Mouse (Mus musculus) brain, embryonic 14.5 days (tissue): ENCODE data around the gene Casq2. TPM values are rescaled to one million over a fixed set of nuclear protein-coding genes. Genes with fewer than 3 reads are reported as not detected.

ENCODE experiments used
- DNase-seq: peaks from one replicate; pipeline ENCODE4 v3.0.0-alpha.2; 2011; ENCODE audit warnings: low read depth
- CTCF ChIP-seq: fragments of 200-500 bp; IDR thresholded peaks from 2 replicates; pipeline ENCODE4 v1.5.1; 2012; ENCODE audit warnings: inconsistent platforms, mild to moderate bottlenecking, moderate library complexity, borderline replicate concordance; ENCODE audit not compliant: insufficient read depth, insufficient read length; ENCODE audit errors: extremely low read depth
- POLR2A ChIP-seq: fragments of 200-500 bp; IDR thresholded peaks from 2 replicates; pipeline ENCODE4 v1.6.1; 2012; ENCODE audit warnings: mild to moderate bottlenecking, inconsistent platforms, borderline replicate concordance; ENCODE audit not compliant: poor library complexity, insufficient read depth, insufficient read length, severe bottlenecking; ENCODE audit errors: extremely low read depth
- polyA plus RNA-seq: library from polyadenylated mRNA; depleted of rRNA; stranded (reverse); fragments of >200 nt; gene quantifications from 2 replicates; pipeline ENCODE4 v1.2.3, GENCODE M21; 2012; rRNA removed

Casq2 gene
- polyA plus RNA-seq, 1 experiment, result 1.3 TPM

GRCm38 (mm10) chr3:102193488-102194290 is 107.5 kb downstream of the Casq2 start:
- peak; percentile 45 for DNase-seq
- TF ChIP-seq CTCF (no peak), POLR2A (no peak)

GRCm38 (mm10) chr3:102194291-102195051 is 108.3 kb downstream of the Casq2 start:
- no peak for TF ChIP-seq POLR2A
- TF ChIP-seq CTCF, result peak; percentile 16; the same call in 1 of the 2 replicates
- DNase-seq, result peak; percentile 72

- no peak for DNase-seq
- TF ChIP-seq CTCF (no peak), POLR2A (no peak)
These were observed 109.5 kb downstream of the Casq2 start for GRCm38 (mm10) chr3:102195762-102196161.

Other genes starting within 250 kb of the Casq2 start
- gene Mab21l3, start 237.5 kb upstream of the Casq2 start, polyA plus RNA-seq, result 0.51 and 0.55 TPM in 2 replicates
- gene Slc22a15, start 162.0 kb upstream of the Casq2 start, polyA plus RNA-seq, result 11.5 and 15.9 TPM in 2 replicates
- 32.5 and 40.8 TPM in 2 replicates for gene Nhlh2, start 76.3 kb upstream of the Casq2 start, polyA plus RNA-seq
- 10.0 and 15.0 TPM in 2 replicates for gene Vangl1, start 118.3 kb downstream of the Casq2 start, polyA plus RNA-seq